Mouse (Mus musculus) kidney, postnatal 0 days (tissue): ENCODE results near the gene Exoc3l. TPM values are rescaled to one million over a fixed set of nuclear protein-coding genes. Genes with fewer than 3 reads are reported as not detected.
A peak's percentile ranks its signal among the peaks of the same experiment; 100 is the strongest.

Experiments
- ATAC-seq: fragments of 200-750 bp; cut with Nextera tagmentation; replicated peaks from 2 replicates; pipeline ENCODE4 v1.8.0; 2017; ENCODE audit warnings: low read depth, moderate number of reproducible peaks, moderate TSS enrichment, moderate library complexity; ENCODE audit not compliant: low FRiP score
- DNase-seq: peaks from one replicate; pipeline ENCODE4 v3.0.0-alpha.2; 2016; ENCODE audit warnings: low spot score
- H3K27ac ChIP-seq: fragments of 300-500 bp; sonication (generic); 2 replicates; pipeline ENCODE4 v1.5.1; 2014; ENCODE audit warnings: mild to moderate bottlenecking
- H3K27me3 ChIP-seq: fragments of 300-500 bp; sonication (generic); 2 replicates; pipeline ENCODE4 v1.6.1; 2014; ENCODE audit warnings: low read length, mixed read lengths; ENCODE audit not compliant: insufficient read depth
- H3K36me3 ChIP-seq: fragments of 300-500 bp; sonication (generic); 2 replicates; pipeline ENCODE4 v1.6.1; 2014; ENCODE audit warnings: low read length, mixed read lengths; ENCODE audit not compliant: insufficient read depth
- H3K4me1 ChIP-seq: fragments of 300-500 bp; sonication (generic); replicated peaks from 2 replicates; pipeline ENCODE4 v1.6.1; 2014; ENCODE audit warnings: antibody characterized with exemption, low read length, mixed read lengths; ENCODE audit not compliant: insufficient read depth
- H3K4me2 ChIP-seq: fragments of 300-500 bp; sonication (generic); 2 replicates; pipeline ENCODE4 v1.6.1; 2014; ENCODE audit warnings: mild to moderate bottlenecking, low read length, moderate library complexity, mixed read lengths
- H3K4me3 ChIP-seq: fragments of 300-500 bp; sonication (generic); replicated peaks from 2 replicates; pipeline ENCODE4 v1.5.1; 2014; ENCODE audit warnings: low read depth, low read length
- H3K9ac ChIP-seq: fragments of 300-500 bp; sonication (generic); 2 replicates; pipeline ENCODE4 v1.6.1; 2014; ENCODE audit warnings: low read depth, low read length
- H3K9me3 ChIP-seq: fragments of 300-500 bp; sonication (generic); replicated peaks from 2 replicates; pipeline ENCODE4 v1.6.1; 2016; ENCODE audit warnings: low read length, inconsistent platforms, mixed read lengths
- CTCF ChIP-seq: IDR thresholded peaks from 2 replicates; pipeline ENCODE4 v1.5.1; 2016; ENCODE audit warnings: antibody characterized with exemption, low read depth, mild to moderate bottlenecking, moderate library complexity
- WGBS: fragments of 180-500 bp; shearing (Covaris S2); extraction: QIAGEN DNeasy Blood & Tissue Kit; methylation state at CpG from one replicate; pipeline ENCODE4 v1.1.7; 2014; 5-methylcytosine and 5-hydroxymethylcytosine counted together
- polyA plus RNA-seq: library from polyadenylated mRNA; unstranded; fragments of >200 nt; fragmentation: Nextera tagmentation; extraction: Ambion mirVana; gene quantifications from 2 replicates; pipeline ENCODE4 v1.2.1, GENCODE M21; 2015

The Exoc3l gene
- polyA plus RNA-seq, 1 experiment from 2014 or later: 15.9 TPM

DNA sequence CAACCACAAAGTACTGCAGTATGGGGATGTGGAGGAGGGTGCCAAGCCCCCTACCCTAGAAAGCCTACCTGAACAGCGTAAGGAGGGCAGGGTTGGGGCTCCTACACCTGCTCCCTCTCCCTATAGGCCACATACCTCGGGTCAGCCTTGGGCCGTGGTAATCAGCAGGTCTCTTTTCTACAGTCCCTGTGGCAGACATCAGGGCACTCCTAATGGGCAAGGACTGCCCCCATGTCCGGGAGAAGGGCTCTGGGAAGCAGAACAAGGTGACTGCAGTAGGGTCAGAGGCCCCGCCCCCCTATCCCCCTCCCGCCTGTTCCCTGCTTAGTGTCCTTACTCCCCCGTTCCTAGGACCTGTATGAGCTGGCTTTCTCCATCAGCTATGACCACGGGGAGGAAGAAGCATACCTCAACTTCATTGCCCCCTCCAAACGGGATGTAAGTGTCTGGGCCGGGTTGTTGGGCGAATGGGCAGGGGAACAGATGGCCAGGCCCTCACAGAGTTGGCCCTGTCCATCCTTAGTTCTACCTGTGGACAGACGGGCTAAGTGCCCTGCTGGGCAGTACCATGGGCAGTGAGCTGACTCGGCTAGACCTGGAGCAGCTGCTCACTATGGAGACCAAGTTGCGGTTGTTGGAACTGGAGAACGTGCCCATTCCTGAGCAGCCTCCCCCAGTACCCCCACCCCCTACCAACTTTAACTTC, 13.4 kb upstream of the Exoc3l start:
- no peak overlapping the region for H3K9ac ChIP-seq
- H3K27ac ChIP-seq: no peak overlapping the region
- peaks cover 12% of the 10 kb centered on the region; the same call in 1 of the 2 replicates for H3K4me1 ChIP-seq
- peaks cover 29% of the 10 kb centered on the region for H3K36me3 ChIP-seq
- WGBS: 71% methylated on average over 15 of the region's 15 CpGs
- no peak for TF ChIP-seq CTCF
- H3K27me3 ChIP-seq: no peaks in the 10 kb centered on the region
- DNase-seq (no peak), ATAC-seq (no peak)
- H3K4me2 ChIP-seq: no peak overlapping the region
- no peak overlapping the region for H3K4me3 ChIP-seq
- H3K9me3 ChIP-seq: no peaks in the 10 kb centered on the region

DNA sequence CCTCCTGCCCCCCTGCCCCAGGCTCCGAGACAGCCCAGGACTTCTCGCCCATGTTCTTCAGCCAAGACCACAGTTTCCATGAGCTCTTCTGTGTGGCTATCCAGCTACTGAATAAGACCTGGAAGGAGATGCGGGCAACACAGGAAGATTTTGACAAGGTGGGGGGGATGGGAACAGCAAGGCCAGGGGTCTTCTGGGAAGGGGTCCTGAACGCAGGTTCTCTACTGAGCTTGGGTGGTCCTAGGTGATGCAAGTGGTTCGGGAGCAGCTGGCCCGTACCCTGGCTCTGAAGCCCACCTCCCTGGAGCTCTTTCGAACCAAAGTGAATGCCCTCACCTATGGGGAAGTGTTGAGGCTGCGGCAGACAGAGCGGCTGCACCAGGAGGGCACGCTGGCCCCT, 12.5 kb upstream of the Exoc3l start:
- H3K27me3 ChIP-seq: no peaks in the 10 kb centered on the region
- no peak overlapping the region for H3K4me3 ChIP-seq
- WGBS: 96% methylated on average over 10 of the region's 10 CpGs
- H3K9me3 ChIP-seq: no peaks in the 10 kb centered on the region
- no peak overlapping the region for H3K27ac ChIP-seq
- H3K4me2 ChIP-seq: no peak overlapping the region
- DNase-seq (no peak), ATAC-seq (no peak)
- no peak for TF ChIP-seq CTCF
- H3K36me3 ChIP-seq: peaks cover 30% of the 10 kb centered on the region
- peaks cover 12% of the 10 kb centered on the region; the same call in 1 of the 2 replicates for H3K4me1 ChIP-seq
- no peak overlapping the region for H3K9ac ChIP-seq

DNA sequence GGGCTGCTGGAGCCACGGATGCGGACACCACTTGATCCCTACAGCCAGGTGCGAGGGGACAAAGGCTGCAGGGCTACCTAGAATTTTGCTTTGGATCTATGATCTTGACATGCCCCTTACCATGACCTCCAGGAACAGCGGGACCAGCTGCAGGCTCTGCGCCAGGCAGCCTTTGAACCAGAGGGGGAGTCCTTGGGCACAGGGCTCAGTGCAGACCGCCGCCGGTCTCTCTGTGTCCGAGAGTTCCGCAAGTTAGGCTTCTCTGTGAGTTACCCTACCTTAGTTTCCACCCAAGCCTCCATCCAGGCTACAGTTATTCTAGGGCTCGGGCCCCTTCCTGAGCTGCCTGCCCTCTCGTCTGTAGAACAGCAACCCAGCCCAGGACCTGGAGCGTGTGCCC, 11.8 kb upstream of the Exoc3l start:
- Histone ChIP-seq H3K36me3 (peaks cover 30% of the 10 kb centered on the region; the same call in 1 of the 2 replicates), H3K4me3 (no peak overlapping the region), H3K4me2 (no peak overlapping the region), H3K27ac (no peak overlapping the region), H3K4me1 (peaks cover 12% of the 10 kb centered on the region; the same call in 1 of the 2 replicates), H3K27me3 (no peaks in the 10 kb centered on the region), H3K9ac (no peak overlapping the region), H3K9me3 (no peaks in the 10 kb centered on the region)
- ATAC-seq: no peak
- TF ChIP-seq CTCF: no peak
- 94% methylated on average over 13 of the region's 13 CpGs for WGBS
- no peak for DNase-seq

DNA sequence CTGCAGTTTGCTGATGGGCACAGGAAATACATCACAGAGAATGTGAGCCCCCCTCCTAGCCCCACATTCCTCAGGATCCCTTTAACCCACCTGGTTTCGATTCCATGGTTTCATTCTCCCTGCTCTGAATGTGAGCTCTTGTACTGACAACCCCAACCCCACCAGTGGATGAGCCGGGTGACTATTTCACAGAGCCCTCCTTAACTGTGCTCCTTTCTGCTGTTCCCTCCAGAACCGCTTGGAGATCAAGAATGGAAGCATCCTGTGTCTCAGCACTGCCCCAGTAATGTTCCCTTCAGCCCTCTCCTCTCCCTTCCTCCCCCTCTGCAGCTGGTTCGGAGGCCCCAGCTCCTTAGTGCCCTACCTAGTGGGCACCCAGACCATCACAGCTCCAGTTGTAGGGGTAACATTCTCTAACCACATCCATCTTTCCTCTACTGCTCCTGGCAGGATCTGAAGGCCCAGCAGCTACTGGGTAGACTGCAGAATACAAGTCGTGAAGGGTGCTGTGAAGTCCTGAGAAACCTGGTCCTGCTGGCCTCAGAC, 10.3 kb upstream of the Exoc3l start:
- peak overlapping the region; percentile 37 for H3K4me3 ChIP-seq
- peak overlapping the region; percentile 75 for H3K4me2 ChIP-seq
- no peak for TF ChIP-seq CTCF
- ATAC-seq: peak; percentile 14
- peak; percentile 37 for DNase-seq
- 35% methylated on average over 5 of the region's 5 CpGs for WGBS
- H3K36me3 ChIP-seq: peaks cover 32% of the 10 kb centered on the region
- H3K9me3 ChIP-seq: no peaks in the 10 kb centered on the region
- no peaks in the 10 kb centered on the region for H3K27me3 ChIP-seq
- peak overlapping the region; percentile 84 for H3K27ac ChIP-seq
- H3K9ac ChIP-seq: peak overlapping the region; percentile 62
- H3K4me1 ChIP-seq: peaks cover 12% of the 10 kb centered on the region; the same call in 1 of the 2 replicates

DNA sequence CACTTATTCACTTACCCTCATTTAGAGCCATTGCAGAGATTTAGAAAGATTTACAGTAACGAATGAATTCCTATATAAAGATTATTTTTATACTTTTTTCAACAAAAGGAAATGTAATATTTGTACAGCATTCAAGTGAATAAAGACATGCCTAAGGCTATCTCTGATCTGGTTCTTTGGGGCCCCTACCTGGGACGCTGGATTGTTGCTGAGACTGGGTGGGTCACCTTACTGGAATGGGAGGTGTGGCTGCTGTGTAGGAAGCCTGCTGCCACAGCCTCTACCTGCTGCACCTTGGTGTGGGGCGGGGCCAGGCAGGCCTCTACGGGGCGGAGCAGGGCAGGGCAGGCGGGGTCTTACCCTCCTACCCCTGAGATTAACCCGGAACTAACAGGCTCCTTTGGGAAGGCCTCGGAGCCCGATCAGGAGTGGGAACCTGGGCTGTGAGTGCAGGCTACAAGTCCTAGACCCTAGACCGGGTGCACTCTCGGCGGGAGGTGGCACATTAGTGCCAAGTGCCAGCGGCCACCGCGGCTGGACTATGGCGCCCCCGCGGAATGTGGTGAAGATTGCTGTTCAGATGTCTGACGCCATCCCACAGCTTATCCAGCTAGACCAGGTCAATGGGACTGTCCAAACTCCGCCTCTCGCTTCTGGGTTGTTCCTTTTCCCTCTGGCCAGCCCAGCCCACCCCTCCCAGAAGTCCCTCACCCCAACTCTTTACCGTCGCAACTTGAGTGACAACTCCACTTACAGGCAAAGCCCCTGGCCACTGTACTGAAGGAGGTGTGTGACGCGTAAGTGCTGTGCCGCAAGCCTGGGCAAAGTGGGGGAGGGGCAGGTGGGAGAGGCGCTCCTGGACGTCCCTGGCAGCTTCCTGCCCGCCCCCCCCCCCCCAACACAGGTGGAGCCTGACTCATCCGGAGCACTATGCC, 9.6 kb upstream of the Exoc3l start, which contains the start of gene Elmo3:
TSS of gene Elmo3 (plus strand) at position 391 of the 935 bp plus-strand sequence.
- Histone ChIP-seq H3K36me3 (peaks cover 39% of the 10 kb centered on the region), H3K4me3 (peak within 1 kb of the TSS; percentile 37), H3K27me3 (no peaks in the 10 kb centered on the region), H3K4me1 (peaks cover 12% of the 10 kb centered on the region; the same call in 1 of the 2 replicates), H3K4me2 (peak within 1 kb of the TSS; percentile 75), H3K9me3 (no peaks in the 10 kb centered on the region), H3K27ac (peak within 1 kb of the TSS; percentile 84), H3K9ac (peak within 1 kb of the TSS; percentile 62)
- DNase-seq: peak; percentile 63
- peak; percentile 90 for ATAC-seq
- peak; percentile 26; the same call in 1 of the 2 replicates for TF ChIP-seq CTCF
- WGBS: 6% methylated on average over 29 of the region's 30 CpGs
